Mouse (Mus musculus) heart, postnatal 4 days (tissue): ENCODE data around the gene Gpr132. TPM values are rescaled to one million over a fixed set of nuclear protein-coding genes. Genes with fewer than 3 reads are reported as not detected.
"Not testable (repeated sequence)": the region's sequence is repeated elsewhere in the genome, so short reads cannot be mapped to it uniquely, and the experiment has no call there.

Experiments
- DNase-seq: peaks from one replicate; pipeline ENCODE4 v3.0.0; 2021
- total RNA-seq, 2 experiments: library from RNA; stranded (reverse); gene quantifications; 2 replicates each; pipeline ENCODE4 v1.2.3; 2021

The Gpr132 gene
- total RNA-seq, 2 experiments from 2014 or later: 0.16 to 0.17 TPM

- DNase-seq: no peak
These were observed 14.8 kb downstream of the Gpr132 start for GRCm38 (mm10) chr12:112853050-112853729.

- DNase-seq: no peak
These were observed 16.9 kb downstream of the Gpr132 start for GRCm38 (mm10) chr12:112851116-112851515.

GRCm38 (mm10) chr12:112850344-112850743, 17.7 kb downstream of the Gpr132 start:
- no peak for DNase-seq

- DNase-seq: no peak
These were observed 18.6 kb downstream of the Gpr132 start for GRCm38 (mm10) chr12:112849235-112850022.

- no peak for DNase-seq
These were observed 20.1 kb downstream of the Gpr132 start for GRCm38 (mm10) chr12:112847880-112848279.

- peak; percentile 94 for DNase-seq
These were observed 24.2 kb downstream of the Gpr132 start for GRCm38 (mm10) chr12:112843803-112844202.

- not testable (repeated sequence) for DNase-seq
These were observed 25.9 kb downstream of the Gpr132 start for GRCm38 (mm10) chr12:112842128-112842527.

- DNase-seq: not testable (repeated sequence)
These were observed 26.6 kb downstream of the Gpr132 start for GRCm38 (mm10) chr12:112841338-112841892.

- DNase-seq: no peak
These were observed 27.6 kb downstream of the Gpr132 start for GRCm38 (mm10) chr12:112840209-112841086.

GRCm38 (mm10) chr12:112835046-112835445, 33.0 kb downstream of the Gpr132 start:
- DNase-seq: no peak

GRCm38 (mm10) chr12:112833527-112833926, 34.5 kb downstream of the Gpr132 start:
- no peak for DNase-seq

- no peak for DNase-seq
These were observed 35.6 kb downstream of the Gpr132 start for GRCm38 (mm10) chr12:112832411-112832810.

GRCm38 (mm10) chr12:112830570-112830969, 37.5 kb downstream of the Gpr132 start:
- DNase-seq: no peak

GRCm38 (mm10) chr12:112830141-112830540, 37.9 kb downstream of the Gpr132 start:
- DNase-seq: no peak

GRCm38 (mm10) chr12:112829244-112829864, 38.7 kb downstream of the Gpr132 start, which contains the start of gene Cdca4:
Gene Cdca4, minus strand, starts transcription at chr12:112829423.
- DNase-seq: peak; percentile 99

- DNase-seq: peak; percentile 78
These were observed 39.4 kb downstream of the Gpr132 start for GRCm38 (mm10) chr12:112828501-112829243.

GRCm38 (mm10) chr12:112825901-112826300, 42.1 kb downstream of the Gpr132 start:
- DNase-seq: no peak

GRCm38 (mm10) chr12:112823221-112823620, 44.8 kb downstream of the Gpr132 start:
- no peak for DNase-seq

- no peak for DNase-seq
These were observed 45.4 kb downstream of the Gpr132 start for GRCm38 (mm10) chr12:112822676-112823075.

- no peak for DNase-seq
These were observed 46.1 kb downstream of the Gpr132 start for GRCm38 (mm10) chr12:112821974-112822373.

- DNase-seq: no peak
These were observed 46.8 kb downstream of the Gpr132 start for GRCm38 (mm10) chr12:112821216-112821615.
